Mouse (Mus musculus) C2C12 (cell line): Measurements from ENCODE around the gene Lgi2.

Experiments
- CTCF ChIP-seq: IDR thresholded peaks from one replicate; pipeline ENCODE4 v1.5.1; 2011; ENCODE audit not compliant: control insufficient read depth, insufficient read depth, insufficient read length
- MYOG ChIP-seq: IDR thresholded peaks from one replicate; pipeline ENCODE4 v1.6.1; 2011; ENCODE audit not compliant: control insufficient read depth, insufficient read length; ENCODE audit errors: extremely low read depth

DNA sequence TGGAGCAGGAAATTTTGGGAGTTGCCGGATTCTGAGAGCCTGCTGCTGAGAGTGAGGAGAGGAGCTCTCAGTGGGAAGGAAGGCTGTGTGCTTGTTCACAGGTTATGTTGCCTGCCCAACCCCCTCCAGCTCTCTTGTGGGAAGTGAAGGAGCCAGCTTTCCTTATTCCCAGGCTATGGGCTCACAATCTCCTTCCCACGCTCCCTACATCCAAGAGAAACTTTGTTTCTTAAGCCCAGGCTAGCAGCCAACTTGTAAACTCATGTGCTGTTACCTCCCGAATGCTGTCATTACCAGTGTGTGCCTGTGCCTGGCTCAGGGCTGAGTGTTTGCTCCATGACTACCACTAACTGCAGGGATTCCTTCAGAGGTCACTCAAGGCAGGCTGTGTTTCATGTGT is 55.2 kb downstream of the Lgi2 start:
- TF ChIP-seq CTCF: no peak
- no peak for TF ChIP-seq MYOG
